Mouse (Mus musculus) liver, adult 2 months (tissue): ENCODE data around the gene Shroom3.

Experiments used
- CTCF ChIP-seq: fragments of 200-500 bp; IDR thresholded peaks from 2 replicates; pipeline ENCODE4 v1.5.1; 2011; ENCODE audit warnings: low read depth, low read length, control low read depth
- POLR2A ChIP-seq: fragments of 200-500 bp; IDR thresholded peaks from 2 replicates; pipeline ENCODE4 v1.6.1; 2011; ENCODE audit warnings: low read length, control low read depth; ENCODE audit not compliant: insufficient read depth; ENCODE audit errors: extremely low read depth

GRCm38 (mm10) chr5:92970480-92970879 is 287.2 kb downstream of the Shroom3 start:
- TF ChIP-seq POLR2A: no peak
- TF ChIP-seq CTCF: no peak
